Mouse (Mus musculus) heart, adult 18-20 months (tissue): ENCODE results near the gene Zfp977. TPM values are rescaled to one million over a fixed set of nuclear protein-coding genes. Genes with fewer than 3 reads are reported as not detected.
"Not testable (repeated sequence)": the region's sequence is repeated elsewhere in the genome, so short reads cannot be mapped to it uniquely, and the experiment has no call there.

Experiments used
- DNase-seq, 2 experiments: peaks; one replicate each; pipeline ENCODE4 v3.0.0; 2021 to 2022; ENCODE audit warnings: mixed read lengths in 1 of 2
- long read RNA-seq, 2 experiments: library from polyadenylated mRNA; stranded (forward); transcript quantifications; one replicate each; pipeline ENCODE4 v2.0.0; 2021
- microRNA-seq, 2 experiments: library from miRNA; unstranded; fragments of <30 nt; microRNA quantifications; one replicate each; pipeline ENCODE4 v1.2.0; 2022
- total RNA-seq, 2 experiments: library from RNA; stranded (reverse); gene quantifications; 2 replicates each; pipeline ENCODE4 v1.2.3; 2021

Zfp977 gene
- total RNA-seq: 1 to 10 TPM in 1 of 2 experiments, under 1 TPM in 1; 0.72 to 1.1 TPM
- long read RNA-seq, experiment 1, partial matches to known transcripts: 0 of 1 reads
- long read RNA-seq, experiment 1, other reads (novel, unspliced or antisense): 0 of 1 reads
- long read RNA-seq, experiment 2: 0 reads

DNA sequence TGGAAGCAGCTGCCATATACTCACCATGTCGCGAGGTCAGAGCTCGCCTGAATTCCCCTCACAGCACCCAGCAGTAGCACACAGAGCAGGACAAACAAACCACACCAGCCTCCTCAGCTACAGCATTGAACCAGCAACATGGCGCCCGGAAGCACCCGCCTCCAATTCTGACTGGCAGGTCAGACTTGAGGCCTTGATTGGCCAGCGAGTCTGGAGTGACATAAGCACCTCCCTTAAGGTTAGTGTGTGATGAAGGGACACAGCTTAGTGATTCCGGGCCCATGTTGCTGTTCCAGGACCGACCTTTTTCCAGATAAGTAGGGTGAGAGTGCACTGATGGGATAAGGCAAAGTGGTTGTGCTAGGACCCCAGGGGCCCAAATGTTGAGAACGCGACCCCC, at the start of gene Zfp977:
TSS of gene Zfp977 (minus strand) at position 135 of the 400 bp plus-strand sequence.
- DNase-seq: not testable (repeated sequence)

DNA sequence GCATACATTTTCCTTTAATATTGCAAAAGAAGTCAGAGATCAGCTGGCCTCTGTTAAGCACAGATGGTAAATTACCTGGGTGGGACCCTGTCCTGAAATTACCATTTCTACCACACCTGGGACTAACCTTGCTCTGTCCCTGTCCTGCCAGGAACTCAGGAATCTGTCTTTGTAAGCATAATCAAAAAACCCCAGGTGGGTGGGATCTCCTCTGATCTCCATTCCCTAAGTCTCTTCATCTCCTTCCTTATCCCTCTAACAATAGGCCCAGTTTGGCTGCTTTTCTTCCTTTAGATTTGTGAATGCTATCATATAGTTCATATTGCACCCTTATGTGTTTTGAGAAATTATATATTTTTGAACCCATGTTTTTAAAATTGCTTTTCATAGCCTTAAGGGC, 38.7 kb upstream of the Zfp977 start:
- not testable (repeated sequence) for DNase-seq

DNA sequence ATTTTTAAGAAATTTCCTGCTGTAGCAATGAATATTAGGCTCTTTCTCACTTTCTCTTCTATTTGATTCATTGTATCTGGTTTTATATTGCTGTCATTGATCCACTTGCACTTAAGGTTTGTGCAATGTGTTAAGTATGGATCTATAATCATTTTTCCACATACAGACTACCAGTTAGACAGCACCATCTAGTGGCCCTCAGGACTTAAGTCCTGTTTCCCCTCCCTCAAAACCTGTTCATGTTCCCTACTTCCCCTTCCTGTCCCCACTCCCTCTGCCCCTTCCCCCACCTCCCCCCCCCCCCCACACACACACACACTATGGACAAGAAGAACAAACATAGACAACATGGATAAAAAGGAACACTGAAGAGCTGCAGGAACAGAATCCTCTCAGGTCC, 3.3 kb upstream of the Zfp977 start:
- DNase-seq: not testable (repeated sequence)

DNA sequence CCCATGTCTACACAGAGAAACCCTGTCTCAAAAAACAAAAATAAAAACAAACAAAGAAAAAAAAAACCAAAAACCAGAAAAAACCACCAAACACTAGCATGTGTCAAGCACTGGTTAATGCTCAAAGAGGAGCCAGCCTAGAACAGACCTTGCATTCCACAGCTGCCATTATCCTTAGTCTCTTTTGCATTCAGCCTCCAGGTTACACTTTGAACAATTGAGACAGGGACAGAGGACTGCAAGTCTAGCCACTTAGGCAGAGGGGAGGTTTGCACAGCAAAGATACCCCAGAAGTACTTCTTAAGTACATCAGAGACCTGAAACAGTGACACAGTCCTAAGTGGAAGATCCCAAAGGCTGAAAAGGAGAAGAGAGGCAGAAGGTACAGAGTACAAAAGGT, 1.0 kb downstream of the Zfp977 start:
- not testable (repeated sequence) for DNase-seq

DNA sequence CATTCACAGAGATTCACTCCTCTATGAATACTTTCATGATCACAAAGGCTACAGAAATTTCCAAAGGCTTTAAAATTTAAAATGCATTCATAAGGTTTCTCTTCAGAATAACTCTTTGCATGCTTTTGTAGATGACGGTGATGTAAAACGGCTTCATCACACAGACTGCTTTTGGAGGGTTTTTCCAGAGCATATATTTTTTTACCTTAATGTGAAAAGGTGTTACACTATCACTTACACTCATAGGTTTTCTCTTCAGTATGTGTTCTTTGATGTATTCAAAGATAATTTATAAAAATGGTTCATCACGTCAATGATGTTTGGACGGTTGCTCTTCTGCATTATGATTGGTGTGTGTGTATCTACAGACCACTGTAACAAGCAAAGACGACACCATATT, 13.9 kb downstream of the Zfp977 start, which contains the start of gene Gm21028:
TSS of gene Gm21028 (minus strand) at position 101 of the 400 bp plus-strand sequence.
- DNase-seq: no peak

DNA sequence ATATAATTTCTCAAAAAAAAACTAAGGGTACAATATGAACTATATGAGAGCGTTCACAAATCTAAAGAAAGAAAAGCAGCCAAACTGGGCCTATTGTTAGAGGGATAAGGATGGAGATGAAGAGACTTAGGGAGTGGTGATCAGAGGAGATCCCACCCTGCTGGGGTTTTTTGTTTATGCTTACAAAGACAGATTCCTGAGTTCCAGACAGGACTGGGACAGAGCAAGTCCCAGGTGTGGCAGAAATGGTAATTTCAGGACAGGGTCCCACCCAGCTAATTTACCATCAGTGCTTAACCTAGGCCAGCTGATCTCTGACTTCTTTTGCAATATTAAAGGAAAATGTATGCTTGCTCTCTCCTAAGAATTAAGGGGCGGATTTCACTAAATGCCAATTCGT, 40.6 kb downstream of the Zfp977 start:
- DNase-seq: no peak

Small RNA genes within 50 kb of the gene (microRNA-seq; reads per million reads assigned to microRNA genes)
- gene Gm24938: 0 reads per million in 2 experiments

Other genes starting within 250 kb of the Zfp977 start
- gene 4933421I07Rik, start 144.4 kb downstream of the Zfp977 start, total RNA-seq: not detected
- gene Zfp141, start 86.8 kb downstream of the Zfp977 start, total RNA-seq: 1 to 10 TPM; 3.7 TPM
- gene Gm21028, start 14.0 kb downstream of the Zfp977 start, total RNA-seq: not detected
- gene Zfp976, start 50.0 kb upstream of the Zfp977 start, total RNA-seq: 1 to 10 TPM; 2.3 to 2.8 TPM
- gene Zfp975, start 100.2 kb upstream of the Zfp977 start, total RNA-seq: 1 to 10 TPM; 4.0 to 4.2 TPM
- gene Gm17067, start 134.5 kb upstream of the Zfp977 start, total RNA-seq: not detected
- not detected for gene Vmn2r62, start 201.0 kb upstream of the Zfp977 start, total RNA-seq